Mouse (Mus musculus) megakaryocyte, embryonic 14.5 days (primary cell): ENCODE data around the gene Shoc2.

Experiments used
- FLI1 ChIP-seq: IDR thresholded peaks from 2 replicates; pipeline ENCODE4 v1.6.1; 2012; ENCODE audit warnings: low read length, inconsistent platforms, mixed read lengths
- GATA1 ChIP-seq: IDR thresholded peaks from 3 replicates; pipeline ENCODE4 v1.6.1; 2012; ENCODE audit warnings: mixed read lengths, low read length, inconsistent platforms, borderline replicate concordance

- TF ChIP-seq GATA1, result no peak
- no peak for TF ChIP-seq FLI1
Observed at GRCm38 (mm10) chr19:54048161-54048885, 104.2 kb downstream of the Shoc2 start.
